In the genomic region with DNA sequence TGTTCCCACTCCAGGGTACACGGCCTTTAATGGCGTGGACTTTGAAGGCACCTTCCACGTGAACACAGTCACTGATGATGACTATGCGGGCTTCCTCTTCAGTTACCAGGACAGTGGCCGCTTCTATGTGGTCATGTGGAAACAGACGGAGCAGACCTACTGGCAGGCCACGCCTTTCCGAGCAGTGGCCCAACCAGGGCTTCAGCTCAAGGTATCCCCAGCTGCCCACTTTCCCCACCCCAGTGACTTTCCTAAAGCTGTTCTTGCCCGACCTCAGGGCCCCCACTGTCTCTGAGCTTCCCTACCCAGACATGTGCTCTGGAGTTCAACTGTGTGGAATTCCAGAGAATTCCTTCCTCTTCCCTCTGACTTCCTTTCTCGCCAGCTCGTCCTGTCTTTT, we compare ENCODE assay signal across 18 mouse cellular contexts. TPM values are rescaled to one million over a fixed set of nuclear protein-coding genes. Genes with fewer than 3 reads are reported as not detected.
A peak's percentile ranks its signal among the peaks of the same experiment; 100 is the strongest.
DNase-seq lines count a peak whose midpoint lies in the region; ATAC-seq lines count a peak whose summit lies in the region.
"Had no signal": no experiment of that assay in that cellular context is flagged by ENCODE, and none has a peak within 500 bp of the region (broad histone marks: within the 10 kb centered on the region; RNA-seq: fewer than 3 reads in every experiment).

No protein-coding gene starts in this region.

- H3K9me3 ChIP-seq in limb, embryonic 12.5 days = no peaks in the 10 kb centered on the region
- H3K9me3 ChIP-seq in limb, embryonic 10.5 days (replicated peaks) = no peaks in the 10 kb centered on the region
- no peaks in the 10 kb centered on the region for H3K9me3 ChIP-seq in embryonic facial prominence, embryonic 13.5 days
- no peaks in the 10 kb centered on the region for H3K9me3 ChIP-seq in hindbrain, embryonic 13.5 days
- H3K9me3 ChIP-seq in neural tube, embryonic 12.5 days = no peaks in the 10 kb centered on the region
- H3K9me3 ChIP-seq: heart, embryonic 13.5 days; intestine, embryonic 15.5 days; limb, embryonic 13.5 days; stomach, embryonic 15.5 days had no signal

- no peak for DNase-seq in limb, embryonic 10.5 days (ENCODE audit: low spot score)
- no peak for DNase-seq in heart, adult 9 months (ENCODE audit: low spot score in 2 of 2)
- no peak for DNase-seq in layer of hippocampus, adult 9-10 months (ENCODE audit: low spot score)
- DNase-seq: adrenal gland, adult 8-10 months; cerebellum, adult 18-20 months; gastrocnemius, adult 2 months; layer of hippocampus, adult 9-11 months; right cerebral cortex, postnatal 4 days had no signal

- peaks cover 51% of the 10 kb centered on the region for H3K36me3 ChIP-seq in limb, embryonic 12.5 days
- H3K36me3 ChIP-seq in limb, embryonic 10.5 days = peaks cover 40% of the 10 kb centered on the region
- H3K36me3 ChIP-seq in embryonic facial prominence, embryonic 13.5 days = peaks cover 35% of the 10 kb centered on the region
- H3K36me3 ChIP-seq in hindbrain, embryonic 13.5 days = peaks cover 12% of the 10 kb centered on the region
- peaks cover 24% of the 10 kb centered on the region for H3K36me3 ChIP-seq in neural tube, embryonic 12.5 days
- H3K36me3 ChIP-seq: intestine, embryonic 15.5 days; stomach, embryonic 15.5 days had no signal

- no peak overlapping the region for H3K27ac ChIP-seq in limb, embryonic 12.5 days
- H3K27ac ChIP-seq in limb, embryonic 10.5 days = no peak overlapping the region
- H3K27ac ChIP-seq in embryonic facial prominence, embryonic 13.5 days = no peak overlapping the region
- peak overlapping the region; percentile 92 for H3K27ac ChIP-seq in hindbrain, embryonic 13.5 days
- peak overlapping the region; percentile 80; the same call in 1 of the 2 replicates for H3K27ac ChIP-seq in neural tube, embryonic 12.5 days
- H3K27ac ChIP-seq: gastrocnemius, adult 2 months; heart, embryonic 13.5 days; intestine, embryonic 15.5 days; limb, embryonic 13.5 days; macrophage; stomach, embryonic 15.5 days had no signal

- H3K27me3 ChIP-seq in limb, embryonic 12.5 days = peaks cover 14% of the 10 kb centered on the region
- peaks cover 39% of the 10 kb centered on the region for H3K27me3 ChIP-seq in limb, embryonic 10.5 days (ENCODE audit: low read depth, poor library complexity, severe bottlenecking)
- H3K27me3 ChIP-seq in embryonic facial prominence, embryonic 13.5 days = peaks cover 9% of the 10 kb centered on the region
- 0 out of 2 replicates have a peak, but pooled peaks cover 8% of the 10 kb centered on the region for H3K27me3 ChIP-seq in hindbrain, embryonic 13.5 days
- H3K27me3 ChIP-seq in neural tube, embryonic 12.5 days (replicated peaks) = no peaks in the 10 kb centered on the region
- H3K27me3 ChIP-seq: stomach, embryonic 15.5 days had no signal

- H3K4me1 ChIP-seq in limb, embryonic 12.5 days (replicated peaks) = peaks cover 35% of the 10 kb centered on the region
- peaks cover 52% of the 10 kb centered on the region for H3K4me1 ChIP-seq in limb, embryonic 10.5 days
- peaks cover 32% of the 10 kb centered on the region for H3K4me1 ChIP-seq in embryonic facial prominence, embryonic 13.5 days
- peaks cover 72% of the 10 kb centered on the region for H3K4me1 ChIP-seq in hindbrain, embryonic 13.5 days (replicated peaks)
- peaks cover 65% of the 10 kb centered on the region for H3K4me1 ChIP-seq in neural tube, embryonic 12.5 days

- peak overlapping the region; percentile 96; the same call in 1 of the 2 replicates for H3K4me2 ChIP-seq in limb, embryonic 12.5 days
- no peak overlapping the region for H3K4me2 ChIP-seq in embryonic facial prominence, embryonic 13.5 days
- H3K4me2 ChIP-seq in hindbrain, embryonic 13.5 days = peak overlapping the region; percentile 68
- peak overlapping the region; percentile 85 for H3K4me2 ChIP-seq in neural tube, embryonic 12.5 days (replicated peaks)
- H3K4me2 ChIP-seq: heart, embryonic 13.5 days; intestine, embryonic 15.5 days; limb, embryonic 13.5 days; stomach, embryonic 15.5 days had no signal

- H3K9ac ChIP-seq in limb, embryonic 12.5 days (replicated peaks) = 0 out of 2 replicates have a peak overlapping the region, but pooled peaks have one; percentile 12
- 0 out of 2 replicates have a peak overlapping the region, but pooled peaks have one; percentile 64 for H3K9ac ChIP-seq in embryonic facial prominence, embryonic 13.5 days
- peak overlapping the region; percentile 78 for H3K9ac ChIP-seq in hindbrain, embryonic 13.5 days
- H3K9ac ChIP-seq in neural tube, embryonic 12.5 days = peak overlapping the region; percentile 77
- H3K9ac ChIP-seq: heart, embryonic 13.5 days; intestine, embryonic 15.5 days; stomach, embryonic 15.5 days had no signal

- H3K4me3 ChIP-seq in limb, embryonic 12.5 days (replicated peaks) = no peak overlapping the region
- H3K4me3 ChIP-seq in limb, embryonic 10.5 days = no peak overlapping the region
- no peak overlapping the region for H3K4me3 ChIP-seq in embryonic facial prominence, embryonic 13.5 days
- H3K4me3 ChIP-seq in hindbrain, embryonic 13.5 days = peak overlapping the region; percentile 49
- H3K4me3 ChIP-seq in neural tube, embryonic 12.5 days = peak overlapping the region; percentile 64
- H3K4me3 ChIP-seq: gastrocnemius, adult 2 months; heart, embryonic 13.5 days; intestine, embryonic 15.5 days; limb, embryonic 13.5 days; stomach, embryonic 15.5 days had no signal

- no peak for ATAC-seq in limb, embryonic 12.5 days (ENCODE audit: insufficient number of reproducible peaks, insufficient read depth, low FRiP score, low TSS enrichment, low read depth)
- no peak for ATAC-seq in embryonic facial prominence, embryonic 13.5 days (ENCODE audit: insufficient number of reproducible peaks, insufficient read depth, low FRiP score, low TSS enrichment, low read depth)
- no peak for ATAC-seq in hindbrain, embryonic 13.5 days (ENCODE audit: low FRiP score)
- no peak for ATAC-seq in neural tube, embryonic 12.5 days (ENCODE audit: low FRiP score, low read depth)
- ATAC-seq in granulocyte monocyte progenitor cell, adult 5-6 weeks (replicated peaks; ENCODE audit: poor library complexity, severe bottlenecking) = no peak
- ATAC-seq: intestine, embryonic 15.5 days had no signal

- WGBS in limb, embryonic 12.5 days = 84% methylated on average over 11 of the region's 11 CpGs
- WGBS in limb, embryonic 10.5 days = 81% methylated on average over 11 of the region's 11 CpGs
- WGBS in embryonic facial prominence, embryonic 13.5 days = 77% methylated on average over 11 of the region's 11 CpGs
- 35% methylated on average over 11 of the region's 11 CpGs for WGBS in hindbrain, embryonic 13.5 days
- 49% methylated on average over 11 of the region's 11 CpGs for WGBS in neural tube, embryonic 12.5 days

RNA-seq across cellular contexts. Expression of gene Mtx1, which starts 2.1 kb away (rescaled TPM):
- polyA plus RNA-seq in limb, embryonic 12.5 days (2016; fragmentation: Nextera tagmentation; extraction: Ambion mirVana) = 212 and 217 TPM in 2 replicates
- 250 and 265 TPM in 2 replicates for polyA plus RNA-seq in limb, embryonic 10.5 days (2016; fragmentation: Nextera tagmentation; extraction: Ambion mirVana)
- polyA plus RNA-seq in embryonic facial prominence, embryonic 13.5 days (2015; fragmentation: Nextera tagmentation; extraction: Ambion mirVana) = 182 and 212 TPM in 2 replicates
- 161 and 166 TPM in 2 replicates for polyA plus RNA-seq in hindbrain, embryonic 13.5 days (2015; fragmentation: Nextera tagmentation; extraction: Ambion mirVana)
- polyA plus RNA-seq in neural tube, embryonic 12.5 days (2016; fragmentation: Nextera tagmentation; extraction: Ambion mirVana) = 174 TPM in 2 replicates
- total RNA-seq in granulocyte monocyte progenitor cell, adult 5-6 weeks (2014; fragmentation: Nextera tagmentation) = 78.6 and 102 TPM in 2 replicates
- 76.4 and 114 TPM in 2 replicates for total RNA-seq in granulocyte monocyte progenitor cell, adult 5-6 weeks (2017)

RNA-seq across cellular contexts. Expression of gene Muc1, which starts 4.1 kb away (rescaled TPM):
- polyA plus RNA-seq in limb, embryonic 12.5 days (2016; fragmentation: Nextera tagmentation; extraction: Ambion mirVana) = 0.53 and 1.0 TPM in 2 replicates
- 0.24 and 0.74 TPM in 2 replicates for polyA plus RNA-seq in limb, embryonic 10.5 days (2016; fragmentation: Nextera tagmentation; extraction: Ambion mirVana)
- 1.5 and 1.6 TPM in 2 replicates for polyA plus RNA-seq in embryonic facial prominence, embryonic 13.5 days (2015; fragmentation: Nextera tagmentation; extraction: Ambion mirVana)
- 1.3 and 2.8 TPM in 2 replicates for polyA plus RNA-seq in hindbrain, embryonic 13.5 days (2015; fragmentation: Nextera tagmentation; extraction: Ambion mirVana)
- polyA plus RNA-seq in neural tube, embryonic 12.5 days (2016; fragmentation: Nextera tagmentation; extraction: Ambion mirVana) = 0.84 and 1.1 TPM in 2 replicates
- not detected in 2 replicates for total RNA-seq in granulocyte monocyte progenitor cell, adult 5-6 weeks (2014; fragmentation: Nextera tagmentation)
- 0.04 TPM in 1 of 2 replicates, not detected in the other for total RNA-seq in granulocyte monocyte progenitor cell, adult 5-6 weeks (2017)
- polyA plus RNA-seq: macrophage had no signal

RNA-seq across cellular contexts. Expression of gene Thbs3, which starts 9.8 kb away (rescaled TPM):
- polyA plus RNA-seq in limb, embryonic 12.5 days (2016; fragmentation: Nextera tagmentation; extraction: Ambion mirVana) = 44.2 and 52.7 TPM in 2 replicates
- 12.2 and 26.8 TPM in 2 replicates for polyA plus RNA-seq in limb, embryonic 10.5 days (2016; fragmentation: Nextera tagmentation; extraction: Ambion mirVana)
- 42.0 and 48.1 TPM in 2 replicates for polyA plus RNA-seq in embryonic facial prominence, embryonic 13.5 days (2015; fragmentation: Nextera tagmentation; extraction: Ambion mirVana)
- polyA plus RNA-seq in hindbrain, embryonic 13.5 days (2015; fragmentation: Nextera tagmentation; extraction: Ambion mirVana) = 53.5 and 60.7 TPM in 2 replicates
- polyA plus RNA-seq in neural tube, embryonic 12.5 days (2016; fragmentation: Nextera tagmentation; extraction: Ambion mirVana) = 46.4 and 48.2 TPM in 2 replicates
- total RNA-seq in granulocyte monocyte progenitor cell, adult 5-6 weeks (2014; fragmentation: Nextera tagmentation) = not detected in 2 replicates
- 0.13 TPM in 1 of 2 replicates, not detected in the other for total RNA-seq in granulocyte monocyte progenitor cell, adult 5-6 weeks (2017)

RNA-seq across cellular contexts. Expression of gene Krtcap2, which starts 21.0 kb away (rescaled TPM):
- 316 and 333 TPM in 2 replicates for polyA plus RNA-seq in limb, embryonic 12.5 days (2016; fragmentation: Nextera tagmentation; extraction: Ambion mirVana)
- polyA plus RNA-seq in limb, embryonic 10.5 days (2016; fragmentation: Nextera tagmentation; extraction: Ambion mirVana) = 272 and 282 TPM in 2 replicates
- 300 and 361 TPM in 2 replicates for polyA plus RNA-seq in embryonic facial prominence, embryonic 13.5 days (2015; fragmentation: Nextera tagmentation; extraction: Ambion mirVana)
- 205 and 209 TPM in 2 replicates for polyA plus RNA-seq in hindbrain, embryonic 13.5 days (2015; fragmentation: Nextera tagmentation; extraction: Ambion mirVana)
- polyA plus RNA-seq in neural tube, embryonic 12.5 days (2016; fragmentation: Nextera tagmentation; extraction: Ambion mirVana) = 232 and 252 TPM in 2 replicates
- total RNA-seq in granulocyte monocyte progenitor cell, adult 5-6 weeks (2014; fragmentation: Nextera tagmentation) = 312 and 315 TPM in 2 replicates
- 376 and 384 TPM in 2 replicates for total RNA-seq in granulocyte monocyte progenitor cell, adult 5-6 weeks (2017)

RNA-seq across cellular contexts. Expression of gene Trim46, which starts 21.3 kb away (rescaled TPM):
- 6.1 and 6.3 TPM in 2 replicates for polyA plus RNA-seq in limb, embryonic 12.5 days (2016; fragmentation: Nextera tagmentation; extraction: Ambion mirVana)
- polyA plus RNA-seq in limb, embryonic 10.5 days (2016; fragmentation: Nextera tagmentation; extraction: Ambion mirVana) = 3.4 and 6.1 TPM in 2 replicates
- polyA plus RNA-seq in embryonic facial prominence, embryonic 13.5 days (2015; fragmentation: Nextera tagmentation; extraction: Ambion mirVana) = 7.0 and 9.7 TPM in 2 replicates
- polyA plus RNA-seq in hindbrain, embryonic 13.5 days (2015; fragmentation: Nextera tagmentation; extraction: Ambion mirVana) = 64.3 and 68.1 TPM in 2 replicates
- 32.4 and 33.5 TPM in 2 replicates for polyA plus RNA-seq in neural tube, embryonic 12.5 days (2016; fragmentation: Nextera tagmentation; extraction: Ambion mirVana)
- 3.7 and 6.0 TPM in 2 replicates for total RNA-seq in granulocyte monocyte progenitor cell, adult 5-6 weeks (2014; fragmentation: Nextera tagmentation)
- 0.52 and 2.8 TPM in 2 replicates for total RNA-seq in granulocyte monocyte progenitor cell, adult 5-6 weeks (2017)
- polyA plus RNA-seq: macrophage had no signal

Comparison
In these comparisons a context has a peak if more than half of its experiments do, and no peak if none do; other contexts are left out.
1. H3K27ac ChIP-seq: peak in hindbrain, embryonic 13.5 days (single experiment) and neural tube, embryonic 12.5 days (single experiment); none in limb, embryonic 12.5 days (single experiment), limb, embryonic 10.5 days (single experiment) and embryonic facial prominence, embryonic 13.5 days (single experiment).
2. H3K4me3 ChIP-seq: peak in hindbrain, embryonic 13.5 days (single experiment) and neural tube, embryonic 12.5 days (single experiment); none in limb, embryonic 12.5 days (single experiment), limb, embryonic 10.5 days (single experiment) and embryonic facial prominence, embryonic 13.5 days (single experiment).
3. H3K9ac ChIP-seq: peak in every context shown above with its lines; median percentile 78 in hindbrain, embryonic 13.5 days; 77 in neural tube, embryonic 12.5 days; 64 in embryonic facial prominence, embryonic 13.5 days; 12 in limb, embryonic 12.5 days.